Mouse (Mus musculus) ovary, adult 10 weeks (tissue): ENCODE measurements around the gene Cyp4f13. TPM values are rescaled to one million over a fixed set of nuclear protein-coding genes. Genes with fewer than 3 reads are reported as not detected.

Experiments used
- polyA plus RNA-seq: library from polyadenylated mRNA; stranded (reverse); fragments of 350-450 nt; fragmentation: Illumina TruSeq; extraction: RNeasy Lipid Tissue Mini Kit (QIAGEN cat#74804); gene quantifications from one replicate; pipeline ENCODE4 v1.2.3, GENCODE M21; 2014

The Cyp4f13 gene
- 3.3 TPM for polyA plus RNA-seq

DNA sequence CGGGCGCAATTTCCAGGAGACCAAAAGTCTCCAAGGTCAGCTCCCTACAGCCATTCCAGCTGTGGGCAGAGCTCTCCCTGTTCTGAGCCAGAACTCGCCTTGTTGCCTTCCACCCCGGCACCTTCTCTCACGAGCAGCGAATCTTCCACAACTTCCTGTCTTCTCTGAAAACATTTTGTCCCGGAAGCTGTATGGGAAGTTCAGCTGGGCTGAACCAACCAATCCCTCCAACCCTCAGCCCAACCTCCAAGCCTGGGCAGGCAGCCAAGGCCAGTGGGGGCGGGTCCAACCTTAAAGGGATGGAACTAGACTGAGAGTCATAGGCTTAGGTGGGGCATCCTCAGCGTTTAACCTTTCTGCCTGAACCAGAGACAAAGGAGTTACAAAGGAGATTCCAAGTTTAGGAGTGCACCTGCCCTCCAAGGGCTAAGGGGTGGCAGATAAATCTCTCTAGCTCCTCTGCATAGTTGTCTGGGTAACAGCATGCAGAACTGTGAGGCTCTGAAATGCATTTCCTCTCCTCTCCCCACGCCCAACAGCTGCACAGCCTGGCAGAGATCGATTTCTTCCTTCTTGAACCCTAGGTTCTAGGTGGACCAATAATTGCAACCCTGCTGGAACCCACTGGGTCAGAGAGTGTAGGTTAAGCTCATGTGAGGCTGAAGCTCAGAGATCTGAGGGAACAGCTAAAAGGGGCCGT is at the start of gene Cyp4f13:
Gene Cyp4f13, minus strand, starts transcription at position 188 of the 700 bp plus-strand sequence.

DNA sequence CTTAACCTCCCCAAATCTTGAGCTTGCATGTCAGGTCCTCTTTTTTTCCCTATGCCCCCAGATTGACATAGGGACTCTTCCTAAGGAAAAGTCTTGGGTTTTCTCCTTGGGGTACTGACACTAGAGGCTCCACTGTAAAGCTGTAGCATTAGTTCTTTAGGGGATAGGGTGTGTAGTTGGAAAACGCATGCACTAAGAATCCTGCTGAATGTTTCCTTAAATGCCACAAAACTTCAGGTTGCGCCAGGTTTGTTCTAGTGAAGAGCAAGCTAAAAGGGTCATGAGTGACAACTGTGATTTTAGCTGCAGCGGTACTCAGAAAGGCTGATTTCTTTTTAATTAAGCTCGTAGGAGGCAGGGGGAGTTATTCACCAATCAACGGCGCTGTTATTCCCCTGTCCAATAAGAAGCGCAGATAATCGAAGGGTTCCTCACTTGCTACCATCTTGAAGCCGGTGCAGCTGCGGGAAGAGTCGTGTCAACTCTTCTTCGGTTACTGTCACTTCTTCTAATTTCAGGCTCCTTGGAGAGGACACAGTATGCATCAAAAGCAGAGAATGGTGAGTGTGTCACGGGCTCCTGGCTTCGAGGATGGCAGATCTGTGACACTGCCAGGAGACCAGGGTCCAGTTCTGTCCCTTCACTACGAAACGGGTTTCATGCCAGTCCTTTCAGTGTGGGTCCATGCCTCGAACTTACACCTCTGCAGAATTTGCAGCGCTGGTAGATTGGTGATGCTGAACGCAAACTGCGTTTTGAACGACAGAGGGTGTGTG is 45.7 kb upstream of the Cyp4f13 start, which contains the start of gene Zfp952:
Gene Zfp952, plus strand, starts transcription at position 431 of the 776 bp plus-strand sequence.

GRCm38 (mm10) chr17:32965623-32966290 is 18.6 kb upstream of the Cyp4f13 start, which contains the start of gene Zfp472:
Zfp472 (plus strand) TSS chr17:32965814.

GRCm38 (mm10) chr17:32917131-32917530 is 30.1 kb downstream of the Cyp4f13 start, which contains the start of gene Cyp4f14:
Cyp4f14 (minus strand) TSS chr17:32917342.

GRCm38 (mm10) chr17:32891239-32892180 is 55.7 kb downstream of the Cyp4f13 start, which contains the start of gene Zfp870:
Zfp870 (minus strand) TSS chr17:32891642.

Other genes starting within 250 kb of the Cyp4f13 start
- 114 TPM for gene Zfp871, start 159.1 kb downstream of the Cyp4f13 start, polyA plus RNA-seq
- 3.5 TPM for gene Zfp811, start 137.5 kb downstream of the Cyp4f13 start, polyA plus RNA-seq
- 31.1 TPM for gene Zfp799, start 117.1 kb downstream of the Cyp4f13 start, polyA plus RNA-seq
- 18.5 TPM for gene Zfp870, start 55.8 kb downstream of the Cyp4f13 start, polyA plus RNA-seq
- 1.5 TPM for gene Cyp4f14, start 30.1 kb downstream of the Cyp4f13 start, polyA plus RNA-seq
- gene Zfp472, start 18.4 kb upstream of the Cyp4f13 start, polyA plus RNA-seq, result 23.6 TPM
- gene Zfp952, start 45.7 kb upstream of the Cyp4f13 start, polyA plus RNA-seq, result 28.4 TPM
- gene Zfp763, start 86.0 kb upstream of the Cyp4f13 start, polyA plus RNA-seq, result 42.5 TPM
- gene 4921501E09Rik, start 120.7 kb upstream of the Cyp4f13 start, polyA plus RNA-seq, result not detected
- 36.2 TPM for gene Zfp563, start 141.9 kb upstream of the Cyp4f13 start, polyA plus RNA-seq
- gene Morc2b, start 192.3 kb upstream of the Cyp4f13 start, polyA plus RNA-seq, result not detected
- gene Olfr55, start 221.0 kb upstream of the Cyp4f13 start, polyA plus RNA-seq, result not detected
- not detected for gene Olfr239, start 243.9 kb upstream of the Cyp4f13 start, polyA plus RNA-seq